ENCODE assay signal across 13 mouse cellular contexts in genomic region chr6:93729702-93730101, GRCm38 (mm10).
DNase-seq lines count a peak whose midpoint lies in the region; ATAC-seq and TF ChIP-seq lines count a peak whose summit lies in the region.
"Had no signal": no experiment of that assay in that cellular context is flagged by ENCODE, and none has a peak within 500 bp of the region (broad histone marks: within the 10 kb centered on the region; RNA-seq: fewer than 3 reads in every experiment).

No protein-coding gene starts in this region.

- no peaks in the 10 kb centered on the region for H3K36me3 ChIP-seq in liver, embryonic 14.5 days (replicated peaks; ENCODE audit: control insufficient read depth, insufficient read depth, low read depth)
- H3K36me3 ChIP-seq in liver, embryonic 12.5 days, result no peaks in the 10 kb centered on the region
- no peaks in the 10 kb centered on the region for H3K36me3 ChIP-seq in embryonic facial prominence, embryonic 11.5 days (replicated peaks; ENCODE audit: control insufficient read depth, insufficient read depth, low read depth, low read length)
- H3K36me3 ChIP-seq: heart, embryonic 15.5 days; limb, embryonic 12.5 days had no signal

- H3K4me2 ChIP-seq in liver, embryonic 14.5 days (ENCODE audit: low read depth), result no peak overlapping the region
- no peak overlapping the region for H3K4me2 ChIP-seq in liver, embryonic 12.5 days
- no peak overlapping the region for H3K4me2 ChIP-seq in embryonic facial prominence, embryonic 11.5 days (ENCODE audit: low read depth, low read length)
- H3K4me2 ChIP-seq: heart, embryonic 15.5 days; limb, embryonic 12.5 days had no signal

- WGBS in liver, embryonic 14.5 days (ENCODE audit: insufficient replicate concordance), result 58% methylated on average over 8 of the region's 8 CpGs
- 60% methylated on average over 8 of the region's 8 CpGs for WGBS in liver, embryonic 12.5 days (ENCODE audit: insufficient replicate concordance)
- WGBS in embryonic facial prominence, embryonic 11.5 days, result 69% methylated on average over 8 of the region's 8 CpGs

- ATAC-seq in liver, embryonic 14.5 days (ENCODE audit: insufficient read depth), result no peak
- no peak for ATAC-seq in liver, embryonic 12.5 days
- ATAC-seq in embryonic facial prominence, embryonic 11.5 days (replicated peaks; ENCODE audit: insufficient number of reproducible peaks, low FRiP score, low TSS enrichment, low read depth), result no peak
- no peak for ATAC-seq in inflammation-experienced regulatory T-cells, adult 6 months

- no peaks in the 10 kb centered on the region for H3K9me3 ChIP-seq in liver, embryonic 14.5 days (ENCODE audit: control insufficient read depth, low read length)
- H3K9me3 ChIP-seq in liver, embryonic 12.5 days (replicated peaks), result no peaks in the 10 kb centered on the region
- no peaks in the 10 kb centered on the region for H3K9me3 ChIP-seq in embryonic facial prominence, embryonic 11.5 days (replicated peaks; ENCODE audit: control insufficient read depth, low read length)
- H3K9me3 ChIP-seq: heart, embryonic 15.5 days; limb, embryonic 12.5 days had no signal

- intact Hi-C loops in gastrocnemius, adult 2 months (cut with DNase I), result no loop called here

- no peak overlapping the region for H3K9ac ChIP-seq in liver, embryonic 14.5 days (replicated peaks)
- H3K9ac ChIP-seq in liver, embryonic 12.5 days, result no peak overlapping the region
- H3K9ac ChIP-seq in embryonic facial prominence, embryonic 11.5 days (replicated peaks; ENCODE audit: low read length), result no peak overlapping the region
- H3K9ac ChIP-seq: heart, embryonic 15.5 days; limb, embryonic 12.5 days had no signal

- TF ChIP-seq EP300 in liver, embryonic 14.5 days (IDR thresholded peaks at IDR 0.05; ENCODE audit: low read depth), result no peak

- no peak overlapping the region for H3K4me3 ChIP-seq in gastrocnemius, adult 2 months
- H3K4me3 ChIP-seq in liver, embryonic 14.5 days (ENCODE audit: insufficient read depth in 1 of 2, low read depth in 2 of 2, low read length in 2 of 2), result no peak overlapping the region
- no peak overlapping the region for H3K4me3 ChIP-seq in liver, embryonic 12.5 days
- no peak overlapping the region for H3K4me3 ChIP-seq in embryonic facial prominence, embryonic 11.5 days (ENCODE audit: low read depth, low read length)
- H3K4me3 ChIP-seq: heart, embryonic 15.5 days; limb, embryonic 12.5 days had no signal

- no peak overlapping the region for H3K27ac ChIP-seq in gastrocnemius, adult 2 months
- H3K27ac ChIP-seq in liver, embryonic 14.5 days, result no peak overlapping the region
- no peak overlapping the region for H3K27ac ChIP-seq in liver, embryonic 12.5 days
- no peak overlapping the region for H3K27ac ChIP-seq in embryonic facial prominence, embryonic 11.5 days (replicated peaks; ENCODE audit: low read depth, low read length)
- H3K27ac ChIP-seq: heart, embryonic 15.5 days; limb, embryonic 12.5 days had no signal

- H3K4me1 ChIP-seq in liver, embryonic 14.5 days (replicated peaks; ENCODE audit: control insufficient read depth in 2 of 2, insufficient read depth in 2 of 2, low read length in 1 of 2), result no peaks in the 10 kb centered on the region
- 0 out of 2 replicates have a peak, but pooled peaks cover 4% of the 10 kb centered on the region for H3K4me1 ChIP-seq in liver, embryonic 12.5 days
- H3K4me1 ChIP-seq in embryonic facial prominence, embryonic 11.5 days (ENCODE audit: control insufficient read depth, insufficient read depth, low read length), result no peaks in the 10 kb centered on the region; the same call in 1 of the 2 replicates

- peak; percentile 57 for TF ChIP-seq CTCF in gastrocnemius, adult 2 months (IDR thresholded peaks at IDR 0.05)
- peak; percentile 34; the same call in 1 of the 2 replicates for TF ChIP-seq CTCF in liver, embryonic 14.5 days (IDR thresholded peaks at IDR 0.05; ENCODE audit: low read depth)
- TF ChIP-seq CTCF in brain, embryonic 14.5 days (IDR thresholded peaks at IDR 0.05; ENCODE audit: borderline replicate concordance, extremely low read depth, insufficient read depth, insufficient read length), result peak; percentile 56; the same call in 1 of the 2 replicates

- no peak for DNase-seq in gastrocnemius, adult 2 months
- no peak for DNase-seq in gastrocnemius, postnatal 10 days
- DNase-seq in liver, embryonic 14.5 days (ENCODE audit: low read depth in 3 of 3, low spot score in 3 of 3), result no peak
- DNase-seq in brain, embryonic 14.5 days (ENCODE audit: low read depth), result peak; percentile 47
- peak; percentile 56 for DNase-seq in embryonic facial prominence, embryonic 11.5 days (ENCODE audit: low spot score)
- DNase-seq: adrenal gland, postnatal 14 days; kidney, postnatal 14 days; spleen, adult 18-20 months; thymus, postnatal 36 days had no signal

- no peaks in the 10 kb centered on the region for H3K27me3 ChIP-seq in liver, embryonic 14.5 days (ENCODE audit: control insufficient read depth, insufficient read depth, low read length)
- no peaks in the 10 kb centered on the region for H3K27me3 ChIP-seq in liver, embryonic 12.5 days (replicated peaks)
- H3K27me3 ChIP-seq in embryonic facial prominence, embryonic 11.5 days (ENCODE audit: control insufficient read depth, insufficient read depth, low read length), result no peaks in the 10 kb centered on the region
- H3K27me3 ChIP-seq: heart, embryonic 15.5 days; limb, embryonic 12.5 days had no signal

- TF ChIP-seq POLR2A in brain, embryonic 14.5 days (IDR thresholded peaks at IDR 0.05; ENCODE audit: borderline replicate concordance, extremely low read depth, insufficient read depth, insufficient read length, poor library complexity, severe bottlenecking), result no peak

Comparison
In these comparisons a context has a peak if more than half of its experiments do, and no peak if none do; other contexts are left out.
1. DNase-seq: peak in brain, embryonic 14.5 days (single experiment) and embryonic facial prominence, embryonic 11.5 days (single experiment); none in gastrocnemius, adult 2 months (single experiment), gastrocnemius, postnatal 10 days (single experiment) and liver, embryonic 14.5 days (0 of 3).
2. Peak in every context shown above with its lines, with median percentiles within 50 percentile points of each other: CTCF ChIP-seq.